ENCODE assay signal across 10 mouse cellular contexts in genomic region chr1:175988448-175988847, GRCm38 (mm10). TPM values are rescaled to one million over a fixed set of nuclear protein-coding genes. Genes with fewer than 3 reads are reported as not detected.
"Had no signal": no experiment of that assay in that cellular context is flagged by ENCODE, and none has a peak within 500 bp of the region (broad histone marks: within the 10 kb centered on the region; RNA-seq: fewer than 3 reads in every experiment).

No protein-coding gene starts in this region.

- DNase-seq: left cerebral cortex, postnatal 4 days; lung, postnatal 4 days; thymus, postnatal 4 days had no signal

- H3K9ac ChIP-seq: limb, embryonic 13.5 days; liver, embryonic 14.5 days; midbrain, embryonic 15.5 days; neural tube, embryonic 12.5 days had no signal

- H3K4me1 ChIP-seq: limb, embryonic 13.5 days; midbrain, embryonic 10.5 days; midbrain, embryonic 15.5 days; neural tube, embryonic 12.5 days had no signal

- H3K4me2 ChIP-seq: limb, embryonic 13.5 days; midbrain, embryonic 15.5 days; neural tube, embryonic 12.5 days had no signal

- H3K9me3 ChIP-seq: limb, embryonic 13.5 days; midbrain, embryonic 10.5 days; midbrain, embryonic 15.5 days; neural tube, embryonic 12.5 days had no signal

- ATAC-seq: midbrain, embryonic 15.5 days had no signal

- H3K4me3 ChIP-seq: limb, embryonic 13.5 days; midbrain, embryonic 10.5 days; midbrain, embryonic 15.5 days; neural tube, embryonic 12.5 days had no signal

- H3K27ac ChIP-seq: limb, embryonic 13.5 days; liver, embryonic 14.5 days; midbrain, embryonic 10.5 days; midbrain, embryonic 15.5 days; neural tube, embryonic 12.5 days; stomach, postnatal 0 days had no signal

- H3K36me3 ChIP-seq: limb, embryonic 13.5 days; midbrain, embryonic 10.5 days; midbrain, embryonic 15.5 days; neural tube, embryonic 12.5 days had no signal

- H3K27me3 ChIP-seq: limb, embryonic 13.5 days; midbrain, embryonic 15.5 days; neural tube, embryonic 12.5 days had no signal

RNA-seq across cellular contexts. Expression of gene Rbm8a2, which starts 9.5 kb away (rescaled TPM):
- polyA plus RNA-seq: liver, adult 2 months had no signal
